Mouse (Mus musculus) neural tube, embryonic 14.5 days (tissue): ENCODE results near the gene Vmn1r206. TPM values are rescaled to one million over a fixed set of nuclear protein-coding genes. Genes with fewer than 3 reads are reported as not detected.
"Not testable (repeated sequence)": the region's sequence is repeated elsewhere in the genome, so short reads cannot be mapped to it uniquely, and the experiment has no call there.

Experiments used
- ATAC-seq: fragments of 200-750 bp; cut with Nextera tagmentation; 2 replicates; pipeline ENCODE4 v1.8.0; 2017; ENCODE audit warnings: low read depth, mild to moderate bottlenecking, moderate TSS enrichment, moderate library complexity
- H3K27ac ChIP-seq: fragments of 300-500 bp; sonication (generic); 2 replicates; pipeline ENCODE4 v1.5.1; 2014; ENCODE audit warnings: low read depth, mild to moderate bottlenecking, control low read depth, low read length, moderate library complexity, mixed read lengths
- H3K27me3 ChIP-seq: fragments of 300-500 bp; sonication (generic); 2 replicates; pipeline ENCODE4 v1.6.1; 2014; ENCODE audit warnings: low read length; ENCODE audit not compliant: control insufficient read depth, insufficient read depth
- H3K36me3 ChIP-seq: fragments of 300-500 bp; sonication (generic); 2 replicates; pipeline ENCODE4 v1.6.1; 2014; ENCODE audit warnings: low read length, mixed read lengths; ENCODE audit not compliant: control insufficient read depth, insufficient read depth
- H3K4me1 ChIP-seq: fragments of 300-500 bp; sonication (generic); 2 replicates; pipeline ENCODE4 v1.6.1; 2014; ENCODE audit warnings: low read length; ENCODE audit not compliant: control insufficient read depth, insufficient read depth
- H3K4me2 ChIP-seq: fragments of 300-500 bp; sonication (generic); 2 replicates; pipeline ENCODE4 v1.6.1; 2014; ENCODE audit warnings: mild to moderate bottlenecking, low read depth, low read length, control low read depth
- H3K4me3 ChIP-seq: fragments of 300-500 bp; sonication (generic); 2 replicates; pipeline ENCODE4 v1.5.1; 2014; ENCODE audit warnings: low read depth, low read length, control low read depth, mixed read lengths
- H3K9ac ChIP-seq: fragments of 300-500 bp; sonication (generic); replicated peaks from 2 replicates; pipeline ENCODE4 v1.6.1; 2014; ENCODE audit warnings: low read depth, mild to moderate bottlenecking, control low read depth, low read length, mixed read lengths
- H3K9me3 ChIP-seq: fragments of 300-500 bp; sonication (generic); 2 replicates; pipeline ENCODE4 v1.6.1; 2016; ENCODE audit warnings: low read length; ENCODE audit not compliant: control insufficient read depth
- WGBS: fragments of 180-500 bp; shearing (Covaris S2); extraction: QIAGEN DNeasy Blood & Tissue Kit; methylation state at CpG from one replicate; pipeline ENCODE4 v1.1.7; 2014; 5-methylcytosine and 5-hydroxymethylcytosine counted together
- polyA plus RNA-seq: library from polyadenylated mRNA; unstranded; fragments of >200 nt; fragmentation: Nextera tagmentation; extraction: Ambion mirVana; gene quantifications from 2 replicates; pipeline ENCODE4 v1.2.1, GENCODE M21; 2014

Gene Vmn1r206
- not detected in 2 replicates for polyA plus RNA-seq

DNA sequence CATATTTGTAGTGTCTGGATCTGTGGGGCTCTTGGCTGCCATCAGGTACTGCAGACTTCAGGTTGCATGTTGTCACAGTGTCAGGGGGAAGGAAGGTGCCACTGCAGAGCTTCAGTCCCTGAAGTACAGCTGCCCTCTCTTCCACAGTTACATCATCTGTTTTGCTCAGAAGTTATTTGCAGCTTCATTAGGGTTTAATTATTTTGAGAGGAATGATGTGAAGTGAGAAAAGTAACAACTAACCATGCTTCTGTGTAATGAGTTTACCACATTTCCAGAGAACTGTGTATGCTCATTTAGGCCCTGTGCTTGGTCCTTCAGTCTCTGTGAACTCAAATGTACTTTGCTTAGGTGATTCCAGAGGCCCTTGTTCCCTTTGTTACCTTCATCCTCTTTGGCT lies at the start of gene Vmn1r206:
Vmn1r206 (minus strand) TSS at position 101 of the 400 bp plus-strand sequence.
- not testable (repeated sequence) for H3K27me3 ChIP-seq, H3K36me3 ChIP-seq, H3K9ac ChIP-seq, H3K9me3 ChIP-seq, H3K4me2 ChIP-seq, ATAC-seq, H3K4me3 ChIP-seq, H3K27ac ChIP-seq, H3K4me1 ChIP-seq

DNA sequence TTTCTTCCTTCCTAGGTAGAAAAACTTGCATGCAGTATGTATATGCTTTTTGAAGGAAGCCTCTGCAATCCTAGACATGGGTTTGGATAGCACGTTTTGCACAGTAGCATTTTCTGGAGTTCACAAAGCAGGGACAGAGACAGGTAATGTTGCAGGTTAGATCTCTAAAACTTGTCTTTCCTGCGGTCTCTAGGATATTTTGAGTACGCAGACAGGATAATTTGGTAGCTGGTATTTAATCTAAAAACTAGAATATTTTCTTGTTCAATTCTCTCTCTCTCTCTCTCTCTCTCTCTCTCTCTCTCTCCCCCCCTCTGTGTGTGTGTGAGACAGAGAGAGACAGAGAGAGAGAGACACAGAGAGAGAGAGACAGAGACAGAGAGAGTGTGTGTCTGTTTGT lies 31.2 kb downstream of the Vmn1r206 start, which contains the start of gene Vmn1r205:
Vmn1r205 (minus strand) TSS at position 101 of the 400 bp plus-strand sequence.
- no peak for ATAC-seq
- H3K4me1 ChIP-seq, result no peaks in the 10 kb centered on the region
- H3K9me3 ChIP-seq, result no peaks in the 10 kb centered on the region
- no peaks in the 10 kb centered on the region for H3K36me3 ChIP-seq
- no peak within 1 kb of the TSS for H3K4me3 ChIP-seq
- no peaks in the 10 kb centered on the region for H3K27me3 ChIP-seq
- no peak within 1 kb of the TSS for H3K27ac ChIP-seq
- H3K4me2 ChIP-seq, result no peak within 1 kb of the TSS
- 88% methylated on average over 3 of the region's 3 CpGs for WGBS
- H3K9ac ChIP-seq, result no peak within 1 kb of the TSS

DNA sequence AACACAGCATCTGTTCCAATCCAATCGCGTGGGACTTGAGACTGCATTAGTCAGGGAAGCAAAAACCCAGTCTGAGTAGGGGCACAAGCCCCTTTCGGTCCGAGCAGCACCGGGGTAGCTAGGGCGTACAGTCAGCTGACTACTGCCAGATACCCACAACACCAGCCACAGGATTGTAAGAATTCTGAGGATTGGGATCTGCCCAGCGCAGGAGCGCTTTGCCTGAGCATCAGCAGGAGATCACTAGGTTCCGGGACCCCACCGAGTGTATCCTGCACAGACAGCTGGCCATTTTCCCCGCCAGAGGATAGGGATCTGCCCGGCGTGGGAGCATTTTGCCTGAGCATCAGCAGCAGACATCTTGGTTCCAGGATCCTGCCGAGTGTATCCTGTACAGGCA lies 40.7 kb downstream of the Vmn1r206 start:
- not testable (repeated sequence) for ATAC-seq, H3K4me3 ChIP-seq, H3K9ac ChIP-seq, H3K9me3 ChIP-seq, H3K27me3 ChIP-seq, H3K36me3 ChIP-seq, H3K4me2 ChIP-seq, H3K27ac ChIP-seq, H3K4me1 ChIP-seq
- 80% methylated on average over 14 of the region's 14 CpGs for WGBS

DNA sequence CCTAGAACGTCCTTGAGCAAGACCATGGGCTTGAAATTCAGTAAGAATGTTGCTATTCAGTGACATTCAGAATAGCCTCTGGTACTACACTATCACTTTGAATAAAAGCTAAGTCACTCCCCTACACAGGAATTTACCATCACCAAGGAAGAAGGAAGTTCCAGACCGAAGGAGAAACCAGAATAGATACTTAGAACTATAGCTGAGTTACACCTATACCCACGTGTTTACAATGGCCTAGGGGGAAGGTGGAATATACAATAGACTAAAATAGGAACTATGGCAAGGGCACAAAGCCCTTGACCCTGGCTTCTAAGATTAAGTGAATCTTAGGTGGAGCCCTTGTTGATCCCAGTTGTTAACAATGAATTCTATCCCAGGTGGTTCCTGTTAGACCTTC lies 49.1 kb downstream of the Vmn1r206 start:
- not testable (repeated sequence) for H3K9ac ChIP-seq, H3K27ac ChIP-seq, H3K4me2 ChIP-seq, H3K9me3 ChIP-seq, H3K4me3 ChIP-seq, H3K4me1 ChIP-seq, H3K27me3 ChIP-seq, H3K36me3 ChIP-seq, ATAC-seq
- WGBS, result 77% methylated on average over 3 of the region's 3 CpGs

Other genes with a start within 250 kb of the Vmn1r206 start
- not detected in 2 replicates for gene Vmn1r199, start 244.4 kb downstream of the Vmn1r206 start, polyA plus RNA-seq
- gene Vmn1r200, start 233.9 kb downstream of the Vmn1r206 start, polyA plus RNA-seq, result not detected in 2 replicates
- not detected in 2 replicates for gene Vmn1r201, start 152.3 kb downstream of the Vmn1r206 start, polyA plus RNA-seq
- not detected in 2 replicates for gene Vmn1r202, start 118.9 kb downstream of the Vmn1r206 start, polyA plus RNA-seq
- gene Vmn1r203, start 106.1 kb downstream of the Vmn1r206 start, polyA plus RNA-seq, result not detected in 2 replicates
- gene Vmn1r204, start 71.1 kb downstream of the Vmn1r206 start, polyA plus RNA-seq, result not detected in 2 replicates
- gene Vmn1r205, start 31.3 kb downstream of the Vmn1r206 start, polyA plus RNA-seq, result not detected in 2 replicates
- gene Vmn1r207-ps, start 105.4 kb upstream of the Vmn1r206 start, polyA plus RNA-seq, result not detected in 2 replicates
- gene Vmn1r208, start 153.1 kb upstream of the Vmn1r206 start, polyA plus RNA-seq, result not detected in 2 replicates
- gene Vmn1r209, start 185.4 kb upstream of the Vmn1r206 start, polyA plus RNA-seq, result not detected in 2 replicates
- not detected in 2 replicates for gene Vmn1r210, start 207.1 kb upstream of the Vmn1r206 start, polyA plus RNA-seq
- not detected in 2 replicates for gene Vmn1r211, start 233.3 kb upstream of the Vmn1r206 start, polyA plus RNA-seq